Comparison of ENCODE assay signal across 22 mouse cellular contexts in genomic region chr4:149759517-149759916, GRCm38 (mm10). TPM values are rescaled to one million over a fixed set of nuclear protein-coding genes. Genes with fewer than 3 reads are reported as not detected.
DNase-seq lines count a peak whose midpoint lies in the region; ATAC-seq and TF ChIP-seq lines count a peak whose summit lies in the region.
"Had no signal": no experiment of that assay in that cellular context is flagged by ENCODE, and none has a peak within 500 bp of the region (broad histone marks: within the 10 kb centered on the region; RNA-seq: fewer than 3 reads in every experiment).

No protein-coding gene starts in this region.

- TF ChIP-seq POLR2A in ES-Bruce4 (IDR thresholded peaks at IDR 0.05; ENCODE audit: insufficient read depth, low read length), result no peak
- TF ChIP-seq POLR2A in cerebellum, adult 2 months (IDR thresholded peaks at IDR 0.05; ENCODE audit: borderline replicate concordance, insufficient read depth, low read length), result no peak

- peak overlapping the region; percentile 79 for H3K27ac ChIP-seq in layer of hippocampus, adult 2 months
- 0 out of 2 replicates have a peak overlapping the region, but pooled peaks have one; percentile 5 for H3K27ac ChIP-seq in ES-Bruce4 (ENCODE audit: insufficient read depth, low read length)
- H3K27ac ChIP-seq in cerebellum, adult 2 months (ENCODE audit: insufficient read depth, low read length), result no peak overlapping the region
- H3K27ac ChIP-seq: embryonic facial prominence, embryonic 10.5 days; forebrain, embryonic 13.5 days; heart, embryonic 13.5 days; hindbrain, embryonic 12.5 days had no signal

- WGBS in cerebellum, adult 2 months, result 69% methylated on average over 5 of the region's 5 CpGs

- H3K27me3 ChIP-seq in ES-Bruce4 (ENCODE audit: control insufficient read depth, insufficient read depth, low read length, poor library complexity, severe bottlenecking), result no peaks in the 10 kb centered on the region
- no peaks in the 10 kb centered on the region for H3K27me3 ChIP-seq in cerebellum, adult 2 months (ENCODE audit: control insufficient read depth, insufficient read depth, low read length)
- H3K27me3 ChIP-seq: heart, embryonic 13.5 days; hindbrain, embryonic 12.5 days; Patski had no signal

- DNase-seq in layer of hippocampus, adult 2 months (ENCODE audit: low spot score in 2 of 2), result no peak
- no peak for DNase-seq in layer of hippocampus, adult 11-12 months (ENCODE audit: low spot score)
- peak; percentile 57 for DNase-seq in CD4-positive helper T cell, adult 2 months (ENCODE audit: low read depth, low spot score)
- no peak for DNase-seq in neural tube, embryonic 10.5 days (ENCODE audit: extremely low spot score, low spot score)
- no peak for DNase-seq in cerebellum, adult 2 months
- no peak for DNase-seq in kidney, postnatal 10 days
- DNase-seq: adrenal gland, adult 2 months; adrenal gland, postnatal 25 days; cerebellum, adult 18-20 months; cerebellum, postnatal 10 days; forebrain, postnatal 0 days; gastrocnemius, postnatal 25 days; heart, adult 11 months; heart, postnatal 4 days had no signal

- peaks cover 17% of the 10 kb centered on the region for H3K36me3 ChIP-seq in ES-Bruce4 (ENCODE audit: control insufficient read depth, insufficient read depth, low read length, poor library complexity, severe bottlenecking)

- H3K9ac ChIP-seq in ES-Bruce4 (ENCODE audit: low read depth, poor library complexity, severe bottlenecking), result no peak overlapping the region
- H3K9ac ChIP-seq: forebrain, embryonic 13.5 days; forebrain, postnatal 0 days; heart, embryonic 13.5 days; hindbrain, embryonic 12.5 days had no signal

- no peak for TF ChIP-seq CTCF in layer of hippocampus, adult 2 months (conservative IDR thresholded peaks at IDR 0.05)
- no peak for TF ChIP-seq CTCF in ES-Bruce4 (IDR thresholded peaks at IDR 0.05; ENCODE audit: low read depth, low read length)
- no peak for TF ChIP-seq CTCF in cerebellum, adult 2 months (IDR thresholded peaks at IDR 0.05; ENCODE audit: borderline replicate concordance, insufficient read depth, low read depth, low read length)

- peak; percentile 93 for ATAC-seq in inflammation-experienced regulatory T-cells, adult 6 months
- ATAC-seq: forebrain, embryonic 13.5 days; forebrain, postnatal 0 days; hindbrain, embryonic 16.5 days; Patski had no signal

- TF ChIP-seq EP300 in ES-Bruce4 (IDR thresholded peaks at IDR 0.05; ENCODE audit: insufficient read depth, low read depth, low read length), result no peak

- no peaks in the 10 kb centered on the region for H3K4me1 ChIP-seq in ES-Bruce4 (ENCODE audit: control insufficient read depth, insufficient read depth, low read length)
- H3K4me1 ChIP-seq in cerebellum, adult 2 months (ENCODE audit: control insufficient read depth, insufficient read depth, low read length), result no peaks in the 10 kb centered on the region
- H3K4me1 ChIP-seq: embryonic facial prominence, embryonic 10.5 days; forebrain, embryonic 13.5 days; heart, embryonic 13.5 days; hindbrain, embryonic 12.5 days had no signal

- no peaks in the 10 kb centered on the region for H3K9me3 ChIP-seq in ES-Bruce4 (replicated peaks; ENCODE audit: control insufficient read depth, insufficient read depth, low read length, poor library complexity, severe bottlenecking)
- H3K9me3 ChIP-seq: embryonic facial prominence, embryonic 10.5 days; forebrain, embryonic 13.5 days; heart, embryonic 13.5 days; hindbrain, embryonic 12.5 days had no signal

- no peak overlapping the region for H3K4me3 ChIP-seq in layer of hippocampus, adult 2 months
- no peak overlapping the region for H3K4me3 ChIP-seq in ES-Bruce4 (ENCODE audit: low read depth, low read length)
- H3K4me3 ChIP-seq in cerebellum, adult 2 months (replicated peaks; ENCODE audit: insufficient read depth, low read depth, low read length), result no peak overlapping the region
- H3K4me3 ChIP-seq: embryonic facial prominence, embryonic 10.5 days; forebrain, embryonic 13.5 days; heart, embryonic 13.5 days; hindbrain, embryonic 12.5 days had no signal

RNA-seq across cellular contexts. Expression of gene Slc25a33, which starts 14.6 kb away (rescaled TPM):
- 10 to 100 TPM; 35.6 to 35.8 TPM for total RNA-seq in layer of hippocampus, adult 2 months (2021)
- 10.2 and 11.9 TPM in 2 replicates for polyA plus RNA-seq in ES-Bruce4 (2011; ENCODE audit: insufficient read depth, insufficient read length, low read depth, missing spikeins)
- polyA plus RNA-seq in inflammation-experienced regulatory T-cells, adult 6 months (2017; shearing (Covaris generic)), result 1 to 10 TPM; 2.5 to 7.1 (median 3.4) TPM
- 73.4 and 77.0 TPM in 2 replicates for polyA plus RNA-seq in cerebellum, adult 2 months (2012; rRNA removed)

RNA-seq across cellular contexts. Expression of gene Tmem201, which starts 21.7 kb away (rescaled TPM):
- 10 to 100 TPM; 69.7 to 78.3 TPM for total RNA-seq in layer of hippocampus, adult 2 months (2021)
- 29.9 and 33.9 TPM in 2 replicates for polyA plus RNA-seq in ES-Bruce4 (2011; ENCODE audit: insufficient read depth, insufficient read length, low read depth, missing spikeins)
- 1 to 10 TPM; 4.6 to 8.9 (median 6.0) TPM for polyA plus RNA-seq in inflammation-experienced regulatory T-cells, adult 6 months (2017; shearing (Covaris generic))
- polyA plus RNA-seq in cerebellum, adult 2 months (2012; rRNA removed), result 146 and 171 TPM in 2 replicates

RNA-seq across cellular contexts. Expression of gene Pik3cd, which starts 57.1 kb away (rescaled TPM):
- 10 to 100 TPM; 19.6 to 23.5 TPM for total RNA-seq in layer of hippocampus, adult 2 months (2021)
- 13.3 and 13.5 TPM in 2 replicates for polyA plus RNA-seq in ES-Bruce4 (2011; ENCODE audit: insufficient read depth, insufficient read length, low read depth, missing spikeins)
- 100 to 1,000 TPM; 108 to 124 (median 115) TPM for polyA plus RNA-seq in inflammation-experienced regulatory T-cells, adult 6 months (2017; shearing (Covaris generic))
- polyA plus RNA-seq in cerebellum, adult 2 months (2012; rRNA removed), result 8.3 and 8.6 TPM in 2 replicates
